Mouse (Mus musculus) cerebellum, adult 2 months (tissue): ENCODE measurements at regions not wholly inside any gene's neighbourhood (a gene's known extent, or its start where the extent isn't known, plus 50 kb on each side); places are given as distances from the start of the nearest gene placed in this dataset.

Source experiments
- CTCF ChIP-seq: fragments of 200-500 bp; IDR thresholded peaks from 2 replicates; pipeline ENCODE4 v1.5.1; 2011; ENCODE audit warnings: low read depth, mild to moderate bottlenecking, control low read depth, low read length, moderate library complexity, borderline replicate concordance; ENCODE audit not compliant: insufficient read depth
- POLR2A ChIP-seq: fragments of 200-500 bp; IDR thresholded peaks from 2 replicates; pipeline ENCODE4 v1.6.1; 2011; ENCODE audit warnings: low read length, control low read depth, borderline replicate concordance; ENCODE audit not compliant: insufficient read depth

- TF ChIP-seq CTCF (no peak), POLR2A (no peak)
These were observed 227.1 kb upstream of the Nfe2l3 start for GRCm38 (mm10) chr6:51205411-51205810.
